Mouse (Mus musculus) lung, embryonic 14.5 days (tissue): ENCODE data around the gene Snx9. TPM values are rescaled to one million over a fixed set of nuclear protein-coding genes. Genes with fewer than 3 reads are reported as not detected.

ENCODE experiments used
- ATAC-seq: fragments of 200-750 bp; cut with Nextera tagmentation; 2 replicates; pipeline ENCODE4 v1.8.0; 2017; ENCODE audit warnings: mild to moderate bottlenecking, moderate TSS enrichment, moderate library complexity; ENCODE audit not compliant: insufficient read depth
- DNase-seq: peaks from one replicate; pipeline ENCODE4 v3.0.0-alpha.2; 2015
- H3K27ac ChIP-seq: fragments of 300-500 bp; sonication (generic); 2 replicates; pipeline ENCODE4 v1.5.1; 2014; ENCODE audit warnings: low read depth, mild to moderate bottlenecking, moderate library complexity
- H3K27me3 ChIP-seq: fragments of 300-500 bp; sonication (generic); 2 replicates; pipeline ENCODE4 v1.6.1; 2014; ENCODE audit warnings: low read length, control low read depth; ENCODE audit not compliant: insufficient read depth
- H3K36me3 ChIP-seq: fragments of 300-500 bp; sonication (generic); 2 replicates; pipeline ENCODE4 v1.6.1; 2014; ENCODE audit warnings: control low read depth; ENCODE audit not compliant: insufficient read depth
- H3K4me1 ChIP-seq: fragments of 300-500 bp; sonication (generic); 2 replicates; pipeline ENCODE4 v1.6.1; 2014; ENCODE audit warnings: antibody characterized with exemption, control low read depth; ENCODE audit not compliant: insufficient read depth
- H3K4me2 ChIP-seq: fragments of 300-500 bp; sonication (generic); 2 replicates; pipeline ENCODE4 v1.6.1; 2014; ENCODE audit warnings: mild to moderate bottlenecking
- H3K4me3 ChIP-seq: fragments of 300-500 bp; sonication (generic); 2 replicates; pipeline ENCODE4 v1.5.1; 2014; ENCODE audit warnings: low read depth, low read length
- H3K9ac ChIP-seq: fragments of 300-500 bp; sonication (generic); 2 replicates; pipeline ENCODE4 v1.6.1; 2014
- H3K9me3 ChIP-seq: fragments of 300-500 bp; sonication (generic); 2 replicates; pipeline ENCODE4 v1.6.1; 2016; ENCODE audit warnings: low read depth, low read length, control low read depth
- CTCF ChIP-seq: IDR thresholded peaks from 2 replicates; pipeline ENCODE4 v1.5.1; 2016; ENCODE audit warnings: antibody characterized with exemption, low read depth
- WGBS: fragments of 180-500 bp; shearing (Covaris S2); extraction: QIAGEN DNeasy Blood & Tissue Kit; methylation state at CpG from one replicate; pipeline ENCODE4 v1.1.7; 2014; 5-methylcytosine and 5-hydroxymethylcytosine counted together
- polyA plus RNA-seq: library from polyadenylated mRNA; unstranded; fragments of >200 nt; fragmentation: Nextera tagmentation; extraction: Ambion mirVana; gene quantifications from 2 replicates; pipeline ENCODE4 v1.2.1, GENCODE M21; 2014

Snx9 gene
- polyA plus RNA-seq, 1 experiment from 2014 or later, result 38.8 TPM

GRCm38 (mm10) chr17:5903630-5904301 lies 62.6 kb downstream of the Snx9 start:
- Histone ChIP-seq H3K36me3 (peaks cover 64% of the 10 kb centered on the region), H3K9ac (no peak overlapping the region), H3K4me3 (no peak overlapping the region), H3K4me2 (no peak overlapping the region), H3K27ac (peak overlapping the region; percentile 31), H3K9me3 (no peaks in the 10 kb centered on the region), H3K27me3 (no peaks in the 10 kb centered on the region), H3K4me1 (no peaks in the 10 kb centered on the region)
- 52% methylated on average over 6 of the region's 6 CpGs for WGBS
- DNase-seq (peak; percentile 33), ATAC-seq (peak; percentile 41; the same call in 1 of the 2 replicates)
- TF ChIP-seq CTCF, result no peak

- 96% methylated on average over 4 of the region's 4 CpGs for WGBS
- Histone ChIP-seq H3K27me3 (no peaks in the 10 kb centered on the region), H3K4me2 (no peak overlapping the region), H3K4me1 (no peaks in the 10 kb centered on the region), H3K9me3 (no peaks in the 10 kb centered on the region), H3K9ac (no peak overlapping the region), H3K27ac (no peak overlapping the region), H3K4me3 (no peak overlapping the region), H3K36me3 (peaks cover 36% of the 10 kb centered on the region; the same call in 1 of the 2 replicates)
- no peak for ATAC-seq
- no peak for TF ChIP-seq CTCF
- no peak for DNase-seq
Measured at GRCm38 (mm10) chr17:5909681-5910080, 68.6 kb downstream of the Snx9 start.

- Histone ChIP-seq H3K36me3 (peaks cover 18% of the 10 kb centered on the region; the same call in 1 of the 2 replicates), H3K27ac (no peak overlapping the region)
Measured at GRCm38 (mm10) chr17:5911591-5911990, 70.5 kb downstream of the Snx9 start.

GRCm38 (mm10) chr17:5912797-5913196 lies 71.7 kb downstream of the Snx9 start:
- no peak overlapping the region for H3K4me3 ChIP-seq
- no peaks in the 10 kb centered on the region for H3K4me1 ChIP-seq
- no peak overlapping the region for H3K27ac ChIP-seq
- TF ChIP-seq CTCF, result no peak
- no peaks in the 10 kb centered on the region for H3K9me3 ChIP-seq
- no peaks in the 10 kb centered on the region for H3K27me3 ChIP-seq
- WGBS, result 56% methylated on average over 4 of the region's 4 CpGs
- ATAC-seq, result no peak
- DNase-seq, result no peak
- H3K4me2 ChIP-seq, result no peak overlapping the region
- H3K9ac ChIP-seq, result no peak overlapping the region
- peaks cover 18% of the 10 kb centered on the region; the same call in 1 of the 2 replicates for H3K36me3 ChIP-seq

More at GRCm38 (mm10) chr17:5911591-5911990, 70.5 kb downstream of the Snx9 start:
- DNase-seq (no peak), ATAC-seq (no peak)
- Histone ChIP-seq H3K4me2 (no peak overlapping the region), H3K9me3 (no peaks in the 10 kb centered on the region), H3K9ac (no peak overlapping the region), H3K27me3 (no peaks in the 10 kb centered on the region), H3K4me1 (no peaks in the 10 kb centered on the region), H3K4me3 (no peak overlapping the region)
- no peak for TF ChIP-seq CTCF
- 61% methylated on average over 12 of the region's 12 CpGs for WGBS

GRCm38 (mm10) chr17:5914217-5914616 lies 73.1 kb downstream of the Snx9 start:
- no peak for TF ChIP-seq CTCF
- no peaks in the 10 kb centered on the region for H3K4me1 ChIP-seq
- no peak for ATAC-seq
- H3K36me3 ChIP-seq, result peaks cover 19% of the 10 kb centered on the region
- H3K9me3 ChIP-seq, result no peaks in the 10 kb centered on the region
- H3K9ac ChIP-seq, result no peak overlapping the region
- H3K4me3 ChIP-seq, result no peak overlapping the region
- H3K4me2 ChIP-seq, result no peak overlapping the region
- no peak overlapping the region for H3K27ac ChIP-seq
- no peaks in the 10 kb centered on the region for H3K27me3 ChIP-seq
- 74% methylated on average over 5 of the region's 5 CpGs for WGBS
- no peak for DNase-seq

GRCm38 (mm10) chr17:5921954-5922353 lies 80.8 kb downstream of the Snx9 start:
- no peak overlapping the region for H3K9ac ChIP-seq
- no peak for ATAC-seq
- H3K27ac ChIP-seq, result no peak overlapping the region
- no peak overlapping the region for H3K4me3 ChIP-seq
- TF ChIP-seq CTCF, result no peak
- no peak overlapping the region for H3K4me2 ChIP-seq
- DNase-seq, result no peak
- H3K4me1 ChIP-seq, result no peaks in the 10 kb centered on the region
- 90% methylated on average over 8 of the region's 8 CpGs for WGBS
- H3K36me3 ChIP-seq, result peaks cover 72% of the 10 kb centered on the region
- H3K9me3 ChIP-seq, result no peaks in the 10 kb centered on the region
- H3K27me3 ChIP-seq, result no peaks in the 10 kb centered on the region

- Histone ChIP-seq H3K4me1 (no peaks in the 10 kb centered on the region), H3K4me3 (no peak overlapping the region), H3K9me3 (no peaks in the 10 kb centered on the region), H3K27me3 (no peaks in the 10 kb centered on the region), H3K4me2 (no peak overlapping the region), H3K27ac (no peak overlapping the region), H3K9ac (no peak overlapping the region), H3K36me3 (peaks cover 79% of the 10 kb centered on the region)
- ATAC-seq (no peak), DNase-seq (peak; percentile 69)
- 71% methylated on average over 9 of the region's 9 CpGs for WGBS
- TF ChIP-seq CTCF, result peak; percentile 70
Measured at GRCm38 (mm10) chr17:5923281-5923680, 82.2 kb downstream of the Snx9 start.
